Mouse (Mus musculus): ENCODE measurements around the gene Cel. TPM values are rescaled to one million over a fixed set of nuclear protein-coding genes. Genes with fewer than 3 reads are reported as not detected.

Cel gene
- total RNA-seq, 2 experiments from 2014 or later = not detected

DNA sequence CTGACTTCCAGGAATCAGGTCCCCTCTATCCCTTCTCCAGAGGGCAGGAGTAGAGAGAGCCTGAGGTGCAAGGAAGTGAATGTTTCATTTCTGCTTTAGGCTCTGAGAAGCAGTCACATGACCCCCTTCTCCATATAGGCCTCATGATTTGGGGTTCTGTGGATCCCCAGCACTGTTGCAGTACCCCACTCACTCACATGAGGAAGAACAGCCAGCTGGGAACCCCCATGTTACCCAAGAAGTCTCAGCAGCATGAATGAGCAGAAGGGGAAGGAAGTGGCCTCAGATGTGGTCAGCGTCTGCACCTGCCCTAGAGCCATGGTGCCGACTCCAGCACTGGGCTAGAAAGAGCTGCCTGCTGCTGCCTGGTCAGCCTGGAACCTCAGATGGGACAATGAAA, 23.3 kb downstream of the Cel start:
- DNase-seq = no peak
- intact Hi-C loops (cut with DNase I) = no loop called here

- peak; percentile 69 to 80 for DNase-seq
- intact Hi-C loops (cut with DNase I) = no loop called here
Observed at GRCm38 (mm10) chr2:28539206-28539605, 24.0 kb downstream of the Cel start.

- peak in 1 of 2 experiments; percentile 28 for DNase-seq
- intact Hi-C loops (cut with DNase I) = no loop called here
Observed at GRCm38 (mm10) chr2:28538817-28539128, 24.4 kb downstream of the Cel start.

GRCm38 (mm10) chr2:28537995-28538816, 25.0 kb downstream of the Cel start:
- no peak for DNase-seq
- intact Hi-C loops (cut with DNase I) = no loop called here

- DNase-seq = no peak
- intact Hi-C loops (cut with DNase I) = no loop called here
Observed at GRCm38 (mm10) chr2:28537634-28537920, 25.6 kb downstream of the Cel start.

GRCm38 (mm10) chr2:28536766-28537633, 26.2 kb downstream of the Cel start:
- intact Hi-C loops (cut with DNase I) = no loop called here

GRCm38 (mm10) chr2:28536166-28536565, 27.0 kb downstream of the Cel start:
- DNase-seq = peak; percentile 42
- intact Hi-C loops (cut with DNase I) = no loop called here

More at GRCm38 (mm10) chr2:28536766-28537633, 26.2 kb downstream of the Cel start:
- DNase-seq = no peak

- DNase-seq = peak; percentile 45 to 59
Observed at GRCm38 (mm10) chr2:28535650-28536049, 27.6 kb downstream of the Cel start.

GRCm38 (mm10) chr2:28535263-28535540, 28.0 kb downstream of the Cel start:
- intact Hi-C loops (cut with DNase I) = no loop called here
- DNase-seq = no peak

More at GRCm38 (mm10) chr2:28535650-28536049, 27.6 kb downstream of the Cel start:
- intact Hi-C loops (cut with DNase I) = no loop called here

DNA sequence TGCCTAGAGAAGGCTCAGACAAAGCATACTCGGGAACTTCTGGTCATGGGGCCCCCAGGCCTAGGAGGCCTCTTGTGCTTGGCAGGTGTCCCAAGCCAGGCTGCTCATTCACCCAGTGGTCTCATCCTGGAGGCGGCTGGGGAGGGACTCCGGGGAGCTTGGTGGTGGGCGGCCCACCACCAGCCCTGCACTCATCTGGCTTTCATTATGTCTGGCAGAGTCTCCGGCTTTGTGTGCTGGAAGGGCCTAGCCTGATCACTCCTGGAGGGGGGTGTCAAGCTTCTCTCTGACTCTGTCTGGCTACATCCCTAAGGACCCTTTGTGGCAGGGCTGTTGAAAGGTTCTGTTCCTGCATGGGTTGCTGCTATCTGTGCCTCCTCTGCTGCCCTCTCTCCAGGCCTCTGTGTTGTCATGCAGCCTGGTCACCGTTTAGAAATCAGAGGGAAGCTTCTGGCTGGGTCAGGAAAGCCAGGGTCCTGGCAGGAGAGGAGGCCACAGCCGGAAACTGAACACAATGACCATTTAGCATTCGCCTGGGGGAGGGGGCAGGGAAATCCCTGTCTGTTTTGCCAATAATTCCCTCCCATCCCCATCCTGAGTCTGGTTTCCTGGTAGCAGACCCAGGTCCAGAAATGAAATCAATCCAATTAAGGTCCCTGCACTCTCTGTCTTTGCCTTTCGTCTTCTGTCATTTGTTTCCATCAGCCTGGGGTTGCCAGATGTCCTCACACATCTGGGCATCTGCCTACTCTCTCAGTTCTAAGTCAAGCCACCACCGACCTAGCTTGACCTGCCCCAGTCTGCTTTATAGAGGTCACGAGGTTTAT, 28.6 kb downstream of the Cel start:
- DNase-seq = peak; percentile 64
- intact Hi-C loops (cut with DNase I) = no loop called here

DNA sequence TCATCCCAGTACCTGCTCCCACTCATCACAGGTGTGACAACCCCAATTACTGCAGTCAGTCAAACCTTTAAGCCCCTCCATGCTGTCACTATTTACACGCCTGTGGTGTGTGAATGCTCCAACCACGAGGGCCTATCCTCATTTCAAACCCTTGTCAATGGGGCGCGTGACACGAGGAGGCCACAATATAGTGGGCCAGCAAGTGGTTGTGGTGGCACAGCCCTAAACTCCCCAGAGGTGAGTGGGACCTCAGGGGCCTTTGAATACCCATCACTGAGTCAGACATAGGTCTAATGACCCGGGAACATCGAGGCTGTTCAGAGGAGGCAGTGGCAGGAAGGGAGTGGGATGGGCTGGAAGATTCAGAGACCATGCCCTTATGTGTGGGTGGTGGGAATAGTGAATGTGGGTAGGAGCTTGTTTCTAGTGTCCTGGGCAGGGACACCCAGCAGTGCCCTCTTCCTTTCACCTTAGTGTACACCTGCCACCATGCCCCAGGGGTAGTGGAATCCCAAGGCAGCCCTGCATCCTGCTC, 29.2 kb downstream of the Cel start:
- intact Hi-C loops (cut with DNase I) = no loop called here
- no peak for DNase-seq

GRCm38 (mm10) chr2:28532938-28533771, 30.0 kb downstream of the Cel start:
- DNase-seq = peak; percentile 89 to 92
- intact Hi-C loops (cut with DNase I) = no loop called here

- DNase-seq = no peak
- intact Hi-C loops (cut with DNase I) = no loop called here
Observed at GRCm38 (mm10) chr2:28530311-28530710, 32.9 kb downstream of the Cel start.

GRCm38 (mm10) chr2:28529856-28530255, 33.3 kb downstream of the Cel start:
- intact Hi-C loops (cut with DNase I) = no loop called here
- no peak for DNase-seq

GRCm38 (mm10) chr2:28528354-28528730, 34.9 kb downstream of the Cel start:
- no peak for DNase-seq
- intact Hi-C loops (cut with DNase I) = no loop called here

GRCm38 (mm10) chr2:28527436-28528353, 35.5 kb downstream of the Cel start:
- no peak for DNase-seq
- intact Hi-C loops (cut with DNase I) = no loop called here

DNA sequence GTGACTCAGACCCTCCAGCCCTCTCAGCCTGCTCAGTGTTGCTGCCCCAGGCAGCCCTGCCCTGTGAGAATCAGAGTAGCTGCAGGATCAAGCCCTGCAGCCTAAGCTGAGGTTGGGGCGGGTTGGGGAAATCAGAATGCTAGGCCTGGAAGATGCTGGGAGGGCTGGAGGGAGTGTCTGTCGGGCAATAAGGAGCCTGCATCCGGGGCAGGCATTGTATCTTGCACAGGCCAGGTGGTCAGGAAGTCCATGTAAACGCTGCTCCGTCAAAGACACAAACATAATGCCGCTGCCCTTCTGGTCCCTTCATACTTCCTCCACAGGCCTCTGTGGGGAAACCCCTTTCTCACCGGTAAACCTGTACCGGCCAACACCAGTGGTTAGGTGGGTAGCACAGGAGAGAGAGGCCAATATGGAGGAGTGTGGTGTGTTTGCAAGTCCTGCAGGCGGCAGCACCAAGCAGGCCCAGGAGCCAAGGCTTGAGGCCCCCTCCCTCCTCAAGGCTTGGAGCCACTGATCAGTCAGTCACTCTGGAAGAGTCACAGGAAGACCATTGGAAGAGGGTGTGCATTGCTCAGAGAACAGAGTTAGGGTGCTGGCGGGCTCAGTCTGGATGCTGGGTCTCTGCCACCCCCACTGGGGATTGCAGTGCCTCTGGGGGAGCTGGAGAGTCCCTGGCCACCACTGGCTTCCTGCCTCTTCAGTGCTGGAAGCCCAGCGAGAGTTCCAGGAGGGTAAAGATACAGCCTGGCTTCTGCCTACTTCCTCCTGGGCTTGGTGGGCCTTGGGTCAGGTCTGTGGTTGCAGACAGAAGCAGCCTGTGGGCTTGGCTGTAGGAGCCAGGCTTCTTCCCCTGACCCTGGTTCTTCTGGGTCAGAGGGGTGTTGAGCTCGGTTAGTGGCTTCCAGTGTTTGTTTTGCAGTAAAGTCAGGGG, 37.0 kb downstream of the Cel start:
- intact Hi-C loops (cut with DNase I) = no loop called here
- DNase-seq = peak in 1 of 2 experiments; percentile 33

Measured in heart, postnatal 14 days (tissue).